Mouse (Mus musculus) myocyte (in vitro differentiated cells): ENCODE data around the gene 4930519G04Rik.

Experiments used
- E2F4 ChIP-seq: IDR thresholded peaks from one replicate; pipeline ENCODE4 v1.6.1; 2011; ENCODE audit warnings: mild to moderate bottlenecking, control low read depth, moderate library complexity; ENCODE audit not compliant: insufficient read depth
- POLR2A ChIP-seq: IDR thresholded peaks from one replicate; pipeline ENCODE4 v1.6.1; 2011; ENCODE audit warnings: low read depth, mild to moderate bottlenecking, control low read depth, moderate library complexity; ENCODE audit not compliant: insufficient read length
- SRF ChIP-seq: IDR thresholded peaks from one replicate; pipeline ENCODE4 v1.6.1; 2011; ENCODE audit warnings: low read depth; ENCODE audit not compliant: control insufficient read depth, insufficient read length
- TCF12 ChIP-seq: IDR thresholded peaks from one replicate; pipeline ENCODE4 v1.6.1; 2011; ENCODE audit warnings: mild to moderate bottlenecking, control low read depth; ENCODE audit not compliant: poor library complexity, insufficient read depth, severe bottlenecking
- TCF3 ChIP-seq: IDR thresholded peaks from one replicate; pipeline ENCODE4 v1.6.1; 2011; ENCODE audit warnings: low read depth, control low read depth; ENCODE audit not compliant: insufficient read length

GRCm38 (mm10) chr5:114902413-114902812, 48.9 kb downstream of the 4930519G04Rik start:
- TF ChIP-seq POLR2A: no peak
- no peak for TF ChIP-seq SRF
- no peak for TF ChIP-seq TCF12
- TF ChIP-seq E2F4: no peak
- no peak for TF ChIP-seq TCF3
